15 mouse cellular contexts compared by ENCODE assay signal in the genomic region with DNA sequence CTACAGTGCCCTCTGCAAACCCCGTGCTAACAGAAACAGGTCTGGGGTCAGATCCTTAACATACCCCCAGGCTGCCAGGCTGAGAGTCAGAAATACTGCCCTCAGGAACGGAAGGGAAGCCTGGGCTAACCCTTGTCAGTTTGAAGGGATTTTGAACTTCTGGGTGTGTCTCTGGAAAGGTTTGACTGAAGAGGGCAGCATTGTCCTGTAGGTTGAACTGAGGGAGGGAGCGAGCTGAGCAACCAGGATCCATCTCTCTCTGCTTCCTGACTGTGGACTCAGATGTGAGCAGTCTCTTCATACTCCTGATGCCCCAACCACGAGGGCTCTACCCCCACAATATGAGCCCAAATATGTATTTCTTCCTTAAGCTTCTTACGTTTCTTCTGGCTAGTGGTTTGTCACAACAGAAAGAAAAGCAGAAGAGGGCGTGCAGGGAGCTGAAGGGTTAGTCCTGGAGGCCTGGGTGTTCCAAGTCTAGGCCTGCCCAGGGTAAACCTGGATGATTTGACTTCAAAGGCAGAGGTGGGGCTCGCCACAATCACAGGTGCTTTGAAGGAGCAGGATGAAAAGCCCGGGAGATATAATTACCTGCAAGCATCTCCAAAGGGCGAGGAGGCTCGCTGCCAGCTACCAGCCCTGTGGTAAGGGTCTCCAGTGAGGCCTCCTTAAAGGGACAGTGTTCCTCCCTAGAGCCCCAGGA. TPM values are rescaled to one million over a fixed set of nuclear protein-coding genes. Genes with fewer than 3 reads are reported as not detected.
DNase-seq lines count a peak whose midpoint lies in the region; TF ChIP-seq lines count a peak whose summit lies in the region.
"Had no signal": no experiment of that assay in that cellular context is flagged by ENCODE, and none has a peak within 500 bp of the region (broad histone marks: within the 10 kb centered on the region; RNA-seq: fewer than 3 reads in every experiment).

No protein-coding gene starts in this region.

- no peak overlapping the region for H3K4me3 ChIP-seq in lung, adult 2 months (replicated peaks; ENCODE audit: extremely low read depth, low read depth, low read length)
- no peak overlapping the region for H3K4me3 ChIP-seq in small intestine, adult 2 months (ENCODE audit: low read depth, low read length)
- H3K4me3 ChIP-seq: embryonic facial prominence, embryonic 12.5 days; megakaryocyte, embryonic 14.5 days had no signal

- H3K4me1 ChIP-seq in lung, adult 2 months (ENCODE audit: control insufficient read depth, insufficient read depth, low read length): no peaks in the 10 kb centered on the region; the same call in 1 of the 2 replicates
- peaks cover 9% of the 10 kb centered on the region; the same call in 1 of the 2 replicates for H3K4me1 ChIP-seq in small intestine, adult 2 months (ENCODE audit: control insufficient read depth, insufficient read depth, insufficient read length, low read length)

- TF ChIP-seq POLR2A in lung, adult 2 months (IDR thresholded peaks at IDR 0.05; ENCODE audit: borderline replicate concordance, extremely low read depth, low read depth, low read length): no peak
- TF ChIP-seq POLR2A in small intestine, adult 2 months (IDR thresholded peaks at IDR 0.05; ENCODE audit: low read depth, low read length): no peak

- no peak overlapping the region for H3K27ac ChIP-seq in small intestine, adult 2 months (ENCODE audit: insufficient read depth, low read depth, low read length)
- H3K27ac ChIP-seq: embryonic facial prominence, embryonic 12.5 days had no signal

- WGBS in lung, adult 2 months: 77% methylated on average over 10 of the region's 10 CpGs
- 59% methylated on average over 10 of the region's 10 CpGs for WGBS in small intestine, adult 2 months

- no peaks in the 10 kb centered on the region for H3K27me3 ChIP-seq in small intestine, adult 2 months (ENCODE audit: control insufficient read depth, insufficient read depth, low read length)
- H3K27me3 ChIP-seq: embryonic facial prominence, embryonic 12.5 days; megakaryocyte, embryonic 14.5 days had no signal

- peak; percentile 21 for DNase-seq in embryo, embryonic 10.5 days (ENCODE audit: low spot score)
- DNase-seq in embryo, embryonic 9.5 days (ENCODE audit: extremely low spot score): no peak
- DNase-seq in lung, adult 2 months: no peak
- DNase-seq in lung, postnatal 36 days: no peak
- peak; percentile 64 for DNase-seq in ZHBTc4 (ENCODE audit: low read depth, low spot score)
- DNase-seq in Muller cell, postnatal 12 days (ENCODE audit: inconsistent ontology term): no peak
- DNase-seq in gastrocnemius, postnatal 36 days: no peak
- DNase-seq: adrenal gland, postnatal 36 days; cerebellum, adult 2 months; heart, adult 18-20 months; heart, postnatal 36 days; kidney, adult 11 months had no signal

- H3K36me3 ChIP-seq in small intestine, adult 2 months (ENCODE audit: control insufficient read depth, insufficient read depth, low read length): no peaks in the 10 kb centered on the region

- intact Hi-C loops in gastrocnemius, postnatal 36 days (cut with DNase I): loop anchor here (2.0 kb wide), 1 partner anchor 55 kb away; no protein-coding TSS in a partner anchor

- peak; percentile 57; the same call in 1 of the 2 replicates for TF ChIP-seq CTCF in lung, adult 2 months (IDR thresholded peaks at IDR 0.05; ENCODE audit: insufficient read depth, low read length)
- peak; percentile 43; the same call in 1 of the 2 replicates for TF ChIP-seq CTCF in small intestine, adult 2 months (IDR thresholded peaks at IDR 0.05; ENCODE audit: extremely low read depth, insufficient read length, insufficient replicate concordance, low read depth, low read length)

RNA-seq across cellular contexts. Expression of a gene that starts 8.1 kb away (rescaled TPM):
- 269 and 331 TPM in 2 replicates for polyA plus RNA-seq in lung, adult 2 months (2012; rRNA removed)
- 80.3 and 168 TPM in 2 replicates for polyA plus RNA-seq in small intestine, adult 2 months (2012; rRNA removed)
- total RNA-seq in gastrocnemius, postnatal 36 days (2021): 10 to 100 TPM; 23.2 to 30.0 TPM

RNA-seq across cellular contexts. Expression of a gene that starts 43.9 kb away (rescaled TPM):
- 90.8 and 109 TPM in 2 replicates for polyA plus RNA-seq in lung, adult 2 months (2012; rRNA removed)
- 14.7 and 25.9 TPM in 2 replicates for polyA plus RNA-seq in small intestine, adult 2 months (2012; rRNA removed)
- total RNA-seq in gastrocnemius, postnatal 36 days (2021): 10 to 100 TPM; 46.7 to 50.7 TPM

Comparison
In these comparisons a context has a peak if more than half of its experiments do, and no peak if none do; other contexts are left out.
1. DNase-seq: peak in embryo, embryonic 10.5 days (single experiment) and ZHBTc4 (single experiment); none in embryo, embryonic 9.5 days (single experiment), lung, adult 2 months (single experiment), lung, postnatal 36 days (single experiment), Muller cell, postnatal 12 days (single experiment) and gastrocnemius, postnatal 36 days (0 of 2).